8 mouse cellular contexts compared by ENCODE assay signal in genomic region chr8:3645804-3646203, GRCm38 (mm10). TPM values are rescaled to one million over a fixed set of nuclear protein-coding genes. Genes with fewer than 3 reads are reported as not detected.
DNase-seq lines count a peak whose midpoint lies in the region; ATAC-seq lines count a peak whose summit lies in the region.
"Had no signal": no experiment of that assay in that cellular context is flagged by ENCODE, and none has a peak within 500 bp of the region (broad histone marks: within the 10 kb centered on the region; RNA-seq: fewer than 3 reads in every experiment).

No protein-coding gene starts in this region.

- ATAC-seq in granulocyte monocyte progenitor cell, adult 5-6 weeks (replicated peaks; ENCODE audit: poor library complexity, severe bottlenecking) = peak; percentile 76

- peak; percentile 22 for DNase-seq in right cerebral cortex, postnatal 4 days
- DNase-seq in right cerebral cortex, adult 2 months (ENCODE audit: low spot score in 2 of 2) = no peak
- peak; percentile 74 for DNase-seq in adrenal gland, adult 2 months
- DNase-seq in lung, adult 18-20 months = peak; percentile 81 to 86
- DNase-seq in spleen, postnatal 36 days (ENCODE audit: low spot score in 2 of 2) = peak; percentile 72 to 78
- no peak for DNase-seq in right cerebral cortex, postnatal 14 days

RNA-seq across cellular contexts. Expression of gene Retn, which starts 9.8 kb away (rescaled TPM):
- 100 to 1,000 TPM; 165 to 223 TPM for total RNA-seq in adrenal gland, adult 2 months (2021)
- 59.9 and 96.4 TPM in 2 replicates for polyA plus RNA-seq in adrenal gland, adult 2 months (2012; rRNA removed)
- 0.73 TPM in 1 of 2 replicates, not detected in the other for total RNA-seq in granulocyte monocyte progenitor cell, adult 5-6 weeks (2014; fragmentation: Nextera tagmentation)
- not detected in 2 replicates for total RNA-seq in granulocyte monocyte progenitor cell, adult 5-6 weeks (2017)
- polyA plus RNA-seq: neural tube, embryonic 11.5 days had no signal

RNA-seq across cellular contexts. Expression of gene Stxbp2, which starts 15.0 kb away (rescaled TPM):
- total RNA-seq in adrenal gland, adult 2 months (2021) = 100 to 1,000 TPM in 1 of 2 experiments, 10 to 100 TPM in 1; 72.1 to 131 TPM
- 106 and 141 TPM in 2 replicates for polyA plus RNA-seq in adrenal gland, adult 2 months (2012; rRNA removed)
- total RNA-seq in granulocyte monocyte progenitor cell, adult 5-6 weeks (2014; fragmentation: Nextera tagmentation) = 194 and 226 TPM in 2 replicates
- 109 and 135 TPM in 2 replicates for total RNA-seq in granulocyte monocyte progenitor cell, adult 5-6 weeks (2017)

RNA-seq across cellular contexts. Expression of gene Mcemp1, which starts 19.8 kb away (rescaled TPM):
- total RNA-seq in adrenal gland, adult 2 months (2021) = under 1 TPM in 1 of 2 experiments, not detected in 1; 0.49 TPM
- polyA plus RNA-seq in adrenal gland, adult 2 months (2012; rRNA removed) = not detected in 2 replicates
- total RNA-seq in granulocyte monocyte progenitor cell, adult 5-6 weeks (2014; fragmentation: Nextera tagmentation) = 14.1 and 33.6 TPM in 2 replicates
- total RNA-seq in granulocyte monocyte progenitor cell, adult 5-6 weeks (2017) = 18.5 and 18.9 TPM in 2 replicates
- polyA plus RNA-seq: neural tube, embryonic 11.5 days had no signal

RNA-seq across cellular contexts. Expression of gene Pcp2, which starts 20.5 kb away (rescaled TPM):
- total RNA-seq in adrenal gland, adult 2 months (2021) = not detected
- polyA plus RNA-seq in adrenal gland, adult 2 months (2012; rRNA removed) = not detected in 2 replicates
- total RNA-seq in granulocyte monocyte progenitor cell, adult 5-6 weeks (2014; fragmentation: Nextera tagmentation) = not detected in 2 replicates
- not detected in 2 replicates for total RNA-seq in granulocyte monocyte progenitor cell, adult 5-6 weeks (2017)
- polyA plus RNA-seq: neural tube, embryonic 11.5 days had no signal

RNA-seq across cellular contexts. Expression of gene Pet100, which starts 24.5 kb away (rescaled TPM):
- 100 to 1,000 TPM; 153 to 159 TPM for total RNA-seq in adrenal gland, adult 2 months (2021)
- 1.7 and 2.2 TPM in 2 replicates for polyA plus RNA-seq in adrenal gland, adult 2 months (2012; rRNA removed)
- total RNA-seq in granulocyte monocyte progenitor cell, adult 5-6 weeks (2014; fragmentation: Nextera tagmentation) = 118 and 132 TPM in 2 replicates
- total RNA-seq in granulocyte monocyte progenitor cell, adult 5-6 weeks (2017) = 141 and 273 TPM in 2 replicates

Comparison
In these comparisons a context has a peak if more than half of its experiments do, and no peak if none do; other contexts are left out.
1. DNase-seq: peak in right cerebral cortex, postnatal 4 days (single experiment), adrenal gland, adult 2 months (single experiment), lung, adult 18-20 months (2 of 2) and spleen, postnatal 36 days (2 of 2); none in right cerebral cortex, adult 2 months (0 of 2) and right cerebral cortex, postnatal 14 days (single experiment).
2. RNA of gene Retn, which starts 9.8 kb away (total RNA-seq): 165 to 223 TPM in adrenal gland, adult 2 months; 0.73 TPM in granulocyte monocyte progenitor cell, adult 5-6 weeks; every median in the first group is over 10 times any median in the second.
3. RNA of gene Mcemp1, which starts 19.8 kb away (total RNA-seq): 14.1 to 33.6 TPM in granulocyte monocyte progenitor cell, adult 5-6 weeks; 0.49 TPM in adrenal gland, adult 2 months; every median in the first group is over 10 times any median in the second.